12 mouse cellular contexts compared by ENCODE assay signal in the genomic region with DNA sequence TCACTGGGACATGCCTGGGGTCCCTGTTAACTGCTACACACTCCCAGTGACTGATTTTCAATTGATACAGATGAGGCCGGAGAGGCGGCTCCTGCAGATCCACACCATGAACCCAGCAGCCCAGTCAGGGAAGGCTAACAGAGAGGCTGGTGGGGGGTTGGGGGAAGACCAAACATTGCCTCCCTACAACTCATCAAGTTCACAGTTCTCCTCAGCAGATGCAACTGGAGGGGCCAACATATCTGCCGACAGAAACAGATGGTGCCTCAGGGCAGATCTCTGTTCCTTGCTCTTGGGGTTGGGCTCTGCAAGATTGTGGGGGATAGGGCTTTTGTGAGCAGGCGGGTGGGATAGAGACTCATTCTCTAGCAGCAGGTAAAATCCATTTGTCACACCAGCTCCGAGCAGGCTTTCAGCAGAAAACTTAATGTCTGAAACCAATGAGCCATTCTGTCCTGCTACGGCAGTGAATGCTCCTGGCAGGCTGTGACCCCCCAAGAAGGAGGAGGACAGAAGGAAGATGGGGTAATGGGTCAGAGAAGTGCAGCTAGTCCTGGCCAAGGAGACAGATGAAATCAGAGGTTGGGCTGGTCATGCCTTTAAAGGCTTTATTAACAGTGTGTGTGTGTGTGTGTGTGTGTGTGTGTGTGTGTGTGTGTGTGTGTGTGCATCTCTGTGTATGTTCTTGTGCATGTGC.
A peak's percentile ranks its signal among the peaks of the same experiment; 100 is the strongest.
DNase-seq lines count a peak whose midpoint lies in the region; ATAC-seq and TF ChIP-seq lines count a peak whose summit lies in the region.
"Had no signal": no experiment of that assay in that cellular context is flagged by ENCODE, and none has a peak within 500 bp of the region (broad histone marks: within the 10 kb centered on the region; RNA-seq: fewer than 3 reads in every experiment).

No protein-coding gene starts in this region.

- H3K4me2 ChIP-seq in forebrain, embryonic 13.5 days: no peak overlapping the region
- H3K4me2 ChIP-seq in limb, embryonic 14.5 days (replicated peaks; ENCODE audit: low read depth, low read length, severe bottlenecking): no peak overlapping the region
- H3K4me2 ChIP-seq in neural tube, embryonic 15.5 days: no peak overlapping the region
- H3K4me2 ChIP-seq: embryonic facial prominence, embryonic 13.5 days; heart, embryonic 11.5 days had no signal

- peak; percentile 54 for ATAC-seq in forebrain, embryonic 13.5 days
- ATAC-seq in limb, embryonic 14.5 days (ENCODE audit: low FRiP score, low read depth): peak; percentile 60
- no peak for ATAC-seq in neural tube, embryonic 15.5 days (ENCODE audit: low FRiP score)
- ATAC-seq: Patski had no signal

- no peaks in the 10 kb centered on the region for H3K9me3 ChIP-seq in forebrain, embryonic 13.5 days (replicated peaks)
- H3K9me3 ChIP-seq in limb, embryonic 14.5 days (ENCODE audit: control insufficient read depth, low read length): no peaks in the 10 kb centered on the region
- H3K9me3 ChIP-seq in neural tube, embryonic 15.5 days (replicated peaks): no peaks in the 10 kb centered on the region
- H3K9me3 ChIP-seq: embryonic facial prominence, embryonic 13.5 days had no signal

- H3K9ac ChIP-seq in forebrain, embryonic 13.5 days: no peak overlapping the region
- H3K9ac ChIP-seq in limb, embryonic 14.5 days (ENCODE audit: low read depth, low read length, severe bottlenecking): no peak overlapping the region
- H3K9ac ChIP-seq in neural tube, embryonic 15.5 days (replicated peaks): no peak overlapping the region
- H3K9ac ChIP-seq: embryonic facial prominence, embryonic 13.5 days had no signal

- no peaks in the 10 kb centered on the region for H3K36me3 ChIP-seq in forebrain, embryonic 13.5 days (ENCODE audit: poor library complexity, severe bottlenecking)
- H3K36me3 ChIP-seq in limb, embryonic 14.5 days (ENCODE audit: control insufficient read depth, insufficient read depth, low read length): no peaks in the 10 kb centered on the region
- H3K36me3 ChIP-seq in neural tube, embryonic 15.5 days: no peaks in the 10 kb centered on the region
- H3K36me3 ChIP-seq: embryonic facial prominence, embryonic 13.5 days had no signal

- H3K4me1 ChIP-seq in forebrain, embryonic 13.5 days: peaks cover 71% of the 10 kb centered on the region
- peaks cover 17% of the 10 kb centered on the region for H3K4me1 ChIP-seq in limb, embryonic 14.5 days (ENCODE audit: control insufficient read depth, insufficient read depth, low read length)
- H3K4me1 ChIP-seq in neural tube, embryonic 15.5 days: peaks cover 35% of the 10 kb centered on the region

- WGBS in forebrain, embryonic 13.5 days: 46% methylated on average over 6 of the region's 6 CpGs
- 46% methylated on average over 6 of the region's 6 CpGs for WGBS in limb, embryonic 14.5 days
- WGBS in neural tube, embryonic 15.5 days: 22% methylated on average over 6 of the region's 6 CpGs

- DNase-seq in left cerebral cortex, postnatal 4 days: peak; percentile 56
- DNase-seq in left cerebral cortex, postnatal 36 days (ENCODE audit: low spot score in 2 of 2): no peak
- peak; percentile 23 for DNase-seq in limb, embryonic 14.5 days (ENCODE audit: low spot score)
- DNase-seq in heart, postnatal 14 days: no peak
- DNase-seq in cerebellum, adult 18-20 months: no peak
- DNase-seq: adrenal gland, adult 8-10 months; lung, postnatal 14 days had no signal

- peak overlapping the region; percentile 84 for H3K27ac ChIP-seq in forebrain, embryonic 13.5 days
- no peak overlapping the region for H3K27ac ChIP-seq in limb, embryonic 14.5 days (replicated peaks; ENCODE audit: low read depth, low read length)
- peak overlapping the region; percentile 60 for H3K27ac ChIP-seq in neural tube, embryonic 15.5 days (replicated peaks)
- H3K27ac ChIP-seq: embryonic facial prominence, embryonic 13.5 days had no signal

- intact Hi-C loops in left cerebral cortex, postnatal 4 days (cut with DNase I): no loop called here
- intact Hi-C loops in left cerebral cortex, postnatal 36 days (cut with DNase I): loop anchor here (5.0 kb wide), 1 partner anchor 35 kb away; no protein-coding TSS in a partner anchor
- intact Hi-C loops in heart, postnatal 14 days (cut with DNase I): no loop called here

- no peak for TF ChIP-seq POLR2A in limb, embryonic 14.5 days (IDR thresholded peaks at IDR 0.05; ENCODE audit: borderline replicate concordance, extremely low read depth, insufficient read depth, insufficient read length)

- no peak overlapping the region for H3K4me3 ChIP-seq in forebrain, embryonic 13.5 days
- no peak overlapping the region for H3K4me3 ChIP-seq in limb, embryonic 14.5 days (replicated peaks; ENCODE audit: low read length)
- H3K4me3 ChIP-seq in neural tube, embryonic 15.5 days (replicated peaks): no peak overlapping the region
- H3K4me3 ChIP-seq: embryonic facial prominence, embryonic 13.5 days had no signal

- H3K27me3 ChIP-seq in forebrain, embryonic 13.5 days: no peaks in the 10 kb centered on the region
- no peaks in the 10 kb centered on the region for H3K27me3 ChIP-seq in limb, embryonic 14.5 days (ENCODE audit: control insufficient read depth, insufficient read depth, low read length)
- H3K27me3 ChIP-seq in neural tube, embryonic 15.5 days (replicated peaks): no peaks in the 10 kb centered on the region
- H3K27me3 ChIP-seq: embryonic facial prominence, embryonic 13.5 days; Patski had no signal

Comparison
In these comparisons a context has a peak if more than half of its experiments do, and no peak if none do; other contexts are left out.
1. DNase-seq: peak in left cerebral cortex, postnatal 4 days (single experiment) and limb, embryonic 14.5 days (single experiment); none in left cerebral cortex, postnatal 36 days (0 of 2), heart, postnatal 14 days (0 of 2) and cerebellum, adult 18-20 months (0 of 2).